Mouse (Mus musculus): ENCODE measurements around the gene Brms1l.
A peak's percentile ranks its signal among the peaks of the same experiment; 100 is the strongest.
"Not testable (repeated sequence)": the region's sequence is repeated elsewhere in the genome, so short reads cannot be mapped to it uniquely, and the experiment has no call there.

The Brms1l gene

GRCm38 (mm10) chr12:55836199-55836951 is at the start of gene Brms1l:
Gene Brms1l (plus strand): TSS chr12:55836324.
- DNase-seq, result peak; percentile 96 to 98

- not testable (repeated sequence) for DNase-seq
Observed at GRCm38 (mm10) chr12:55794485-55794884, 41.6 kb upstream of the Brms1l start.

GRCm38 (mm10) chr12:55797103-55797502 is 39.0 kb upstream of the Brms1l start:
- no peak for DNase-seq

- DNase-seq, result no peak
Observed at GRCm38 (mm10) chr12:55798745-55799144, 37.4 kb upstream of the Brms1l start.

- DNase-seq, result no peak
Observed at GRCm38 (mm10) chr12:55800144-55800543, 36.0 kb upstream of the Brms1l start.

GRCm38 (mm10) chr12:55801131-55801530 is 35.0 kb upstream of the Brms1l start:
- no peak for DNase-seq

- DNase-seq, result no peak
Observed at GRCm38 (mm10) chr12:55805035-55805434, 31.1 kb upstream of the Brms1l start.

GRCm38 (mm10) chr12:55816488-55816887 is 19.6 kb upstream of the Brms1l start:
- DNase-seq, result no peak

- DNase-seq, result no peak
Observed at GRCm38 (mm10) chr12:55820119-55820660, 15.9 kb upstream of the Brms1l start.

GRCm38 (mm10) chr12:55820661-55821314 is 15.3 kb upstream of the Brms1l start, which contains the start of gene Ralgapa1:
Gene Ralgapa1 (minus strand): TSS chr12:55821167.
- peak; percentile 94 to 95 for DNase-seq

- no peak for DNase-seq
Observed at GRCm38 (mm10) chr12:55824027-55824426, 12.1 kb upstream of the Brms1l start.

GRCm38 (mm10) chr12:55825537-55825936 is 10.6 kb upstream of the Brms1l start:
- DNase-seq, result no peak

- DNase-seq, result peak; percentile 83 to 85
Observed at GRCm38 (mm10) chr12:55831101-55831500, 5.0 kb upstream of the Brms1l start.

GRCm38 (mm10) chr12:55832961-55833360 is 3.2 kb upstream of the Brms1l start:
- DNase-seq, result no peak

- DNase-seq, result no peak
Observed at GRCm38 (mm10) chr12:55833906-55834625, 2.1 kb upstream of the Brms1l start.

- DNase-seq, result no peak
Observed at GRCm38 (mm10) chr12:55834891-55835290, 1.2 kb upstream of the Brms1l start.

GRCm38 (mm10) chr12:55835857-55836198 is 296 bp upstream of the Brms1l start:
- DNase-seq, result no peak

- DNase-seq, result no peak
Observed at GRCm38 (mm10) chr12:55837495-55837894, 1.4 kb downstream of the Brms1l start.

GRCm38 (mm10) chr12:55846741-55847140 is 10.6 kb downstream of the Brms1l start:
- peak; percentile 56 to 57 for DNase-seq

- DNase-seq, result no peak
Observed at GRCm38 (mm10) chr12:55847851-55848250, 11.7 kb downstream of the Brms1l start.

- no peak for DNase-seq
Observed at GRCm38 (mm10) chr12:55850650-55851049, 14.5 kb downstream of the Brms1l start.

GRCm38 (mm10) chr12:55859409-55860349 is 23.6 kb downstream of the Brms1l start:
- no peak for DNase-seq
